Mouse (Mus musculus): Measurements from ENCODE around the gene AW011738.

AW011738 gene

GRCm38 (mm10) chr4:156235360-156235770, 32.3 kb downstream of the AW011738 start:
- peak; percentile 3; the same call in 1 of the 2 replicates for ATAC-seq (ENCODE audit: insufficient number of reproducible peaks, low FRiP score, low TSS enrichment)

DNA sequence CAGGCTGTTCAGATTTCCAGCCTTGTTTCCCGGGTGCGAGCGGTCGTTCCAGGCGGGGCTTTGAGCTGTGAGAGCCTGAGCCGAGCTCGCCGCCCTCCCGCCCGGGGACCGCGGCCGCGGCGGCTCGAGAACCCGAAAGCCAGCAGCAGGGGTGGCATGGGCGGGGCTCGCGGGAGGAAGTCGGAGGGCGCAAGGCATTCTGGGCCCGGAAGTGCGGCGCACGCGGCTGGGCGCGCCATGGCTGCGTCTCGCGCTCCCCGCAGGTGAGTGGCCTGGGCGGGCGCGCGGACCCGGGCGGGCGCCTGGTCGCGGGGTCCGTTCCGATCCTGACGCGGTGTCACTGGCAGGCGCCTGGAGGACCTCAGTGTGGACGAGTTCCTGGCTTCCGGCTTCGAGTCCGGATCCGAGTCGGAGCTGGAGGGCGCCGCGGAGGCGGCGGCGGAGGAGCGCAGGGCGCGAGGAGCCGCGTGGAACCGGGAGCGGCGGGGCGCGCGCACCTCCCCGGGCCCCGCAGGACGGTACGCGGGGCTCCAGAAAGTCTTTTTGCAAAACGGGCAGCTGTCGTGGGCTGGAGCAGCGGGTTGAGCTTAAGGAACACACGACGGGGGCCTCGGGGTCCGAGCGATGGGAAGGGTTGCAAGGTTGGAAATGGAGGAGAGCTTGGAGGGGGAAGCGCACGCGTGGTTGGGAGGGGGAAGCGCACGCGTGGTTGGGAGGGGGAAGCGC, 32.9 kb downstream of the AW011738 start, which contains the start of gene Noc2l:
Noc2l (plus strand) TSS at position 203 of the 726 bp plus-strand sequence.
- peak; percentile 82 for ATAC-seq (ENCODE audit: insufficient number of reproducible peaks, low FRiP score, low TSS enrichment)

- ATAC-seq (ENCODE audit: insufficient number of reproducible peaks, low FRiP score, low TSS enrichment): no peak
Observed at GRCm38 (mm10) chr4:156236651-156237447, 33.7 kb downstream of the AW011738 start.

- no peak for ATAC-seq (ENCODE audit: insufficient number of reproducible peaks, low FRiP score, low TSS enrichment)
Observed at GRCm38 (mm10) chr4:156249567-156249966, 46.5 kb downstream of the AW011738 start.

DNA sequence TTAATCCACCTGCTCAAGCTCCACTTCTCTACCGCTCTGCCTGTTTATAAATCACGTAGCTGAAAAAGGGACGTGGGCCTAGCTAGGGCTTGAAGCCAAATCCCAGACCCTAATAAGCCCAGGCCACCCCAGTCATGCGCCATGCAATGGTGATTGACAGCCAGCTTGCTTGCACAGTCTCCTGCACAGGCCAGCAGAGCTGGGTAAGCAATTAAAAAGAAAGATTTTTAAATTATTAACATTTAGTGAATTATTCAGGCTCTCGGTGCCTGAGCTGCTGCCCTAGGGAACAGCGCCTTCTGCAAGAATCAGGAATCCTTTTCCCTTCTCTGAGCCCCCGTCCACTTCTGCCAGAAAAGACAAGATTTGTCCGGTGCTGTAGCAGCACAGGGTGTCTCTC, 48.0 kb downstream of the AW011738 start:
- no peak for ATAC-seq (ENCODE audit: insufficient number of reproducible peaks, low FRiP score, low TSS enrichment)

DNA sequence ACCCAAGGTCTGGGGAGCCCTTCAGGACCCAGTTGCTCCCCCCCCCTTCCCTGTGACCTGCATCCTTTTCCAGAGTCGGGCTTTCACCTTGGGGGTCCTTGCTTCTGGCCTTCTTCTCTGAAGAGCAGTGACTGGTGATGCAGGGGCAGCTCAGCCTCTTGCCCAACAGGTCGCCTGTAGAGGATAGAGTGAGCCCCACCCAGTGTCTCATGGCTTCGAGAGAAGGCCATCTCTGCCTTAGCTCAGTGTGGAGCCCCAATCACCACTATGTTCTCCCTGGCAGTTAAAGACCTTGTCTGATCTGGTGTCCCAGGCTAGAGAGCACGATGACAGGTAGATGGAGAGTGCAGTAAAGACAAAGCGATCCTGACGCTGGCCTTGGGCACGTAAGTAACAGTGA, 49.0 kb downstream of the AW011738 start:
- no peak for ATAC-seq (ENCODE audit: insufficient number of reproducible peaks, low FRiP score, low TSS enrichment)

DNA sequence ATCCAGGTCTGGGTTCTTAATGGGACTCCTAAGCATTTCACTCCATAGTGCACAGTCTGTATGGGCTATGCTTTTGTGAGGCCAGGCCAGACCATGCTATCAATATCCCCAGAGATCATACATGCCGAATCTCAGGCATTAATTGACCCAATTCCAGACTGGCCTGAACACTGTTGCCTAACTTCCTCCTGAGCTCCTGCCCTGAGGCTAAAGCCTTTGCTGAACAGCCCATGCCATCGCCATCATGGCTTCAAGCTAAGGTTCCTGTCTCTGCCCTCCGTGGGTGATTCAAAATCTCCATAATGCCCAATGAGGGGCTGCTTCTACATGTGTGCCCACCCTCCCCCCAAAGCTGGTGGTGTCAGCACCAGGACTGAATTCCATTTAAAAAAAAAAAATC, 49.5 kb downstream of the AW011738 start:
- no peak for ATAC-seq (ENCODE audit: insufficient number of reproducible peaks, low FRiP score, low TSS enrichment)

DNA sequence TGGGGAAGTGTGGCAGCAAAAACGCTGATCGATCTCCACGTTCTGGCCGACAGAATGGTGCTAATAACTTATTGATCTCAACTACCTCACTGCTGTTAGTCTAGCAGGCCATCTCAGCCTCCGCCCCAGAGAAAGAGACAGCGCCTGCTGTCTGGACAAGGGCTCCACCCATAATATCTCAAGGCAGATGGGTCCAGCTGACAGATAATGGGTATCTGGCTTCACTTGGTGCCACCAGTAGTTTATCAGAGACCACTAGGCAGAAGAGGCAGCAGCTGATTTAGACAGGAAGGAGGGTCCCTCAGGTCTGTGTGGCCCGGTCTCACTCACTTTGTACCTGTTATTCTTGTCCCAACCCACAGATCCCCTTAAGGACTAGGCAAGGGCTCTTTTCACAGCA, 49.9 kb downstream of the AW011738 start:
- no peak for ATAC-seq (ENCODE audit: insufficient number of reproducible peaks, low FRiP score, low TSS enrichment)

- ATAC-seq (ENCODE audit: insufficient number of reproducible peaks, low FRiP score, low TSS enrichment): no peak
Observed at GRCm38 (mm10) chr4:156254361-156255077, 51.4 kb downstream of the AW011738 start.
